Mouse (Mus musculus) liver, embryonic 13.5 days (tissue): ENCODE data around the gene Akap8. TPM values are rescaled to one million over a fixed set of nuclear protein-coding genes. Genes with fewer than 3 reads are reported as not detected.
A peak's percentile ranks its signal among the peaks of the same experiment; 100 is the strongest.

Experiments used
- ATAC-seq: fragments of 200-750 bp; cut with Nextera tagmentation; 2 replicates; pipeline ENCODE4 v1.8.0; 2017; ENCODE audit warnings: low read depth, mild to moderate bottlenecking, moderate number of reproducible peaks, moderate library complexity
- DNase-seq: peaks from one replicate; pipeline ENCODE4 v3.0.0; 2022
- H3K27ac ChIP-seq: fragments of 300-500 bp; sonication (generic); 2 replicates; pipeline ENCODE4 v1.5.1; 2015; ENCODE audit warnings: moderate library complexity, mild to moderate bottlenecking, inconsistent platforms
- H3K27me3 ChIP-seq: fragments of 300-500 bp; sonication (generic); 2 replicates; pipeline ENCODE4 v1.6.1; 2015; ENCODE audit warnings: mild to moderate bottlenecking, inconsistent platforms
- H3K36me3 ChIP-seq: fragments of 300-500 bp; sonication (generic); 2 replicates; pipeline ENCODE4 v1.6.1; 2015; ENCODE audit warnings: mild to moderate bottlenecking, inconsistent platforms
- H3K4me1 ChIP-seq: fragments of 300-500 bp; sonication (generic); replicated peaks from 2 replicates; pipeline ENCODE4 v1.6.1; 2015; ENCODE audit warnings: inconsistent platforms
- H3K4me2 ChIP-seq: fragments of 300-500 bp; sonication (generic); 2 replicates; pipeline ENCODE4 v1.6.1; 2015; ENCODE audit warnings: inconsistent platforms, mild to moderate bottlenecking, moderate library complexity
- H3K4me3 ChIP-seq: fragments of 300-500 bp; sonication (generic); replicated peaks from 2 replicates; pipeline ENCODE4 v1.5.1; 2015; ENCODE audit warnings: mild to moderate bottlenecking, inconsistent platforms
- H3K9ac ChIP-seq: fragments of 300-500 bp; sonication (generic); 2 replicates; pipeline ENCODE4 v1.6.1; 2015; ENCODE audit warnings: mild to moderate bottlenecking, inconsistent platforms
- H3K9me3 ChIP-seq: fragments of 300-500 bp; sonication (generic); replicated peaks from 2 replicates; pipeline ENCODE4 v1.6.1; 2016; ENCODE audit warnings: inconsistent platforms
- WGBS: fragments of 180-500 bp; shearing (Covaris S2); methylation state at CpG from one replicate; pipeline ENCODE4 v1.1.7; 2015; ENCODE audit not compliant: insufficient replicate concordance; 5-methylcytosine and 5-hydroxymethylcytosine counted together
- polyA plus RNA-seq: library from polyadenylated mRNA; unstranded; fragments of >200 nt; fragmentation: Nextera tagmentation; extraction: Ambion mirVana; gene quantifications from 2 replicates; pipeline ENCODE4 v1.2.1, GENCODE M21; 2015

Akap8 gene
- polyA plus RNA-seq, 1 experiment from 2014 or later: 40.5 TPM

GRCm38 (mm10) chr17:32341102-32341501, 20.1 kb upstream of the Akap8 start:
- Histone ChIP-seq H3K9ac (no peak overlapping the region), H3K9me3 (no peaks in the 10 kb centered on the region), H3K36me3 (peaks cover 62% of the 10 kb centered on the region), H3K4me2 (no peak overlapping the region), H3K27me3 (no peaks in the 10 kb centered on the region), H3K4me3 (no peak overlapping the region), H3K4me1 (peaks cover 10% of the 10 kb centered on the region), H3K27ac (no peak overlapping the region)
- ATAC-seq (no peak), DNase-seq (no peak)
- 74% methylated on average over 1 of the region's 1 CpGs for WGBS

GRCm38 (mm10) chr17:32340110-32340509, 19.1 kb upstream of the Akap8 start:
- Histone ChIP-seq H3K27me3 (no peaks in the 10 kb centered on the region), H3K27ac (no peak overlapping the region), H3K36me3 (peaks cover 72% of the 10 kb centered on the region), H3K4me1 (peaks cover 10% of the 10 kb centered on the region), H3K4me2 (no peak overlapping the region), H3K9ac (no peak overlapping the region), H3K4me3 (no peak overlapping the region), H3K9me3 (no peaks in the 10 kb centered on the region)
- ATAC-seq: no peak
- WGBS: 7% methylated on average over 1 of the region's 1 CpGs
- no peak for DNase-seq

GRCm38 (mm10) chr17:32335869-32336268, 14.8 kb upstream of the Akap8 start:
- Histone ChIP-seq H3K27ac (no peak overlapping the region), H3K4me3 (no peak overlapping the region), H3K27me3 (no peaks in the 10 kb centered on the region), H3K4me1 (peaks cover 13% of the 10 kb centered on the region), H3K36me3 (peaks cover 81% of the 10 kb centered on the region), H3K9ac (no peak overlapping the region), H3K9me3 (no peaks in the 10 kb centered on the region), H3K4me2 (no peak overlapping the region)
- ATAC-seq (no peak), DNase-seq (no peak)
- WGBS: 67% methylated on average over 2 of the region's 2 CpGs

GRCm38 (mm10) chr17:32334921-32335320, 13.9 kb upstream of the Akap8 start:
- H3K27me3 ChIP-seq: no peaks in the 10 kb centered on the region
- WGBS: 93% methylated on average over 12 of the region's 12 CpGs

GRCm38 (mm10) chr17:32333675-32334303, 12.8 kb upstream of the Akap8 start:
- Histone ChIP-seq H3K9me3 (no peaks in the 10 kb centered on the region), H3K27me3 (no peaks in the 10 kb centered on the region), H3K9ac (no peak overlapping the region), H3K4me3 (no peak overlapping the region), H3K4me1 (peaks cover 4% of the 10 kb centered on the region), H3K4me2 (no peak overlapping the region), H3K36me3 (peaks cover 85% of the 10 kb centered on the region), H3K27ac (no peak overlapping the region)
- peak; percentile 52 for ATAC-seq
- WGBS: 73% methylated on average over 31 of the region's 31 CpGs
- DNase-seq: no peak

More at GRCm38 (mm10) chr17:32334921-32335320, 13.9 kb upstream of the Akap8 start:
- H3K36me3 ChIP-seq: peaks cover 84% of the 10 kb centered on the region
- H3K4me2 ChIP-seq: no peak overlapping the region
- no peak overlapping the region for H3K9ac ChIP-seq
- DNase-seq: no peak
- no peak for ATAC-seq
- no peak overlapping the region for H3K27ac ChIP-seq
- no peak overlapping the region for H3K4me3 ChIP-seq
- H3K9me3 ChIP-seq: no peaks in the 10 kb centered on the region
- H3K4me1 ChIP-seq: peaks cover 4% of the 10 kb centered on the region

- Histone ChIP-seq H3K4me3 (no peak overlapping the region), H3K27me3 (no peaks in the 10 kb centered on the region), H3K4me2 (no peak overlapping the region), H3K9me3 (no peaks in the 10 kb centered on the region), H3K9ac (no peak overlapping the region), H3K4me1 (peaks cover 12% of the 10 kb centered on the region), H3K27ac (no peak overlapping the region), H3K36me3 (peaks cover 68% of the 10 kb centered on the region)
- ATAC-seq (no peak), DNase-seq (no peak)
Measured at GRCm38 (mm10) chr17:32327501-32327900, 6.5 kb upstream of the Akap8 start.

- Histone ChIP-seq H3K9me3 (no peaks in the 10 kb centered on the region), H3K36me3 (peaks cover 41% of the 10 kb centered on the region), H3K4me3 (peak overlapping the region; percentile 81; the same call in 1 of the 2 replicates), H3K4me2 (peak overlapping the region; percentile 93), H3K4me1 (peaks cover 46% of the 10 kb centered on the region), H3K9ac (peak overlapping the region; percentile 83; the same call in 1 of the 2 replicates), H3K27me3 (no peaks in the 10 kb centered on the region), H3K27ac (peak overlapping the region; percentile 18; the same call in 1 of the 2 replicates)
- no peak for DNase-seq
- no peak for ATAC-seq
- 84% methylated on average over 1 of the region's 1 CpGs for WGBS
Measured at GRCm38 (mm10) chr17:32322809-32323208, 1.8 kb upstream of the Akap8 start.

- H3K36me3 ChIP-seq: peaks cover 47% of the 10 kb centered on the region
- no peak for DNase-seq
- peak overlapping the region; percentile 93 for H3K4me2 ChIP-seq
- H3K27ac ChIP-seq: peak overlapping the region; percentile 95
- no peaks in the 10 kb centered on the region for H3K9me3 ChIP-seq
- H3K4me3 ChIP-seq: peak overlapping the region; percentile 81
- WGBS: 23% methylated on average over 6 of the region's 6 CpGs
- H3K9ac ChIP-seq: peak overlapping the region; percentile 83
- no peaks in the 10 kb centered on the region for H3K27me3 ChIP-seq
- peaks cover 42% of the 10 kb centered on the region for H3K4me1 ChIP-seq
- ATAC-seq: no peak
Measured at GRCm38 (mm10) chr17:32321836-32322235, 798 bp upstream of the Akap8 start.

- Histone ChIP-seq H3K36me3 (peaks cover 50% of the 10 kb centered on the region), H3K4me2 (peak overlapping the region; percentile 93), H3K9me3 (no peaks in the 10 kb centered on the region), H3K4me1 (peaks cover 42% of the 10 kb centered on the region), H3K4me3 (peak overlapping the region; percentile 81), H3K27me3 (no peaks in the 10 kb centered on the region), H3K27ac (peak overlapping the region; percentile 95), H3K9ac (peak overlapping the region; percentile 83)
- peak; percentile 76 for ATAC-seq
- WGBS: 0% methylated on average over 23 of the region's 23 CpGs
- DNase-seq: no peak
Measured at GRCm38 (mm10) chr17:32321390-32321734, 324 bp upstream of the Akap8 start.

GRCm38 (mm10) chr17:32319950-32320349, 1.1 kb downstream of the Akap8 start:
- H3K4me1 ChIP-seq: peaks cover 42% of the 10 kb centered on the region
- H3K9ac ChIP-seq: peak overlapping the region; percentile 86
- no peak for ATAC-seq
- WGBS: 0% methylated on average over 7 of the region's 7 CpGs
- H3K9me3 ChIP-seq: no peaks in the 10 kb centered on the region
- H3K4me2 ChIP-seq: peak overlapping the region; percentile 93
- no peak for DNase-seq
- H3K27ac ChIP-seq: peak overlapping the region; percentile 87
- H3K27me3 ChIP-seq: no peaks in the 10 kb centered on the region
- peaks cover 52% of the 10 kb centered on the region for H3K36me3 ChIP-seq
- H3K4me3 ChIP-seq: peak overlapping the region; percentile 81

- peaks cover 48% of the 10 kb centered on the region for H3K4me1 ChIP-seq
- peak overlapping the region; percentile 33; the same call in 1 of the 2 replicates for H3K9ac ChIP-seq
- DNase-seq (no peak), ATAC-seq (no peak)
- H3K27ac ChIP-seq: no peak overlapping the region
- WGBS: 79% methylated on average over 3 of the region's 3 CpGs
- no peak overlapping the region for H3K4me3 ChIP-seq
- H3K4me2 ChIP-seq: no peak overlapping the region
- no peaks in the 10 kb centered on the region for H3K27me3 ChIP-seq
- no peaks in the 10 kb centered on the region for H3K9me3 ChIP-seq
- peaks cover 60% of the 10 kb centered on the region for H3K36me3 ChIP-seq
Measured at GRCm38 (mm10) chr17:32317708-32318107, 3.3 kb downstream of the Akap8 start.

- Histone ChIP-seq H3K27me3 (no peaks in the 10 kb centered on the region), H3K9me3 (no peaks in the 10 kb centered on the region), H3K4me2 (no peak overlapping the region), H3K4me1 (peaks cover 42% of the 10 kb centered on the region), H3K36me3 (peaks cover 67% of the 10 kb centered on the region), H3K4me3 (no peak overlapping the region), H3K27ac (no peak overlapping the region), H3K9ac (no peak overlapping the region)
- DNase-seq (no peak), ATAC-seq (no peak)
- 90% methylated on average over 8 of the region's 8 CpGs for WGBS
Measured at GRCm38 (mm10) chr17:32317032-32317431, 4.0 kb downstream of the Akap8 start.
